Mouse (Mus musculus) T-cell, adult 2 months (primary cell): ENCODE data around the gene Edrf1.
"Not testable (repeated sequence)": the region's sequence is repeated elsewhere in the genome, so short reads cannot be mapped to it uniquely, and the experiment has no call there.

ENCODE experiments used
- DNase-seq: peaks from one replicate; pipeline ENCODE4 v3.0.0; 2022; ENCODE audit warnings: low spot score

Gene Edrf1

DNA sequence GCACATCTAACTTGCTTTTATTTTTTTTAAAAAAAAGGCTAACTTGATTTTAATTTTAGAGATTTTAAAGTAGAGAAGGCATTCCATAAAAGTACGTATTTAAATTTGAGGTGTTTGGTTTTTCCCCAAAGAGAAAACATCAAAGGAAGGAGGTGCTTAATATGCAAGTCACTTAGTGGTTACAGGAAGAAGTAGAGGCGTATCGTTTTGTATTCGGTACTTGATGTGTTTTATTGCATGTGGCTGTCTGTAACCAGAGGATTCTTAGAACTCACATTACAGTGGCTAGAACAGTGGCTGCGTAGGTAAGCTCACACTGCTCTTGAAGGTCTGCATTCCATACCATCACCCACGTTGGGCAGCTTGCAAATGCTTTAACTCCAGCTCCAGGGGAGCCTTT lies 8.4 kb downstream of the Edrf1 start:
- DNase-seq = no peak

DNA sequence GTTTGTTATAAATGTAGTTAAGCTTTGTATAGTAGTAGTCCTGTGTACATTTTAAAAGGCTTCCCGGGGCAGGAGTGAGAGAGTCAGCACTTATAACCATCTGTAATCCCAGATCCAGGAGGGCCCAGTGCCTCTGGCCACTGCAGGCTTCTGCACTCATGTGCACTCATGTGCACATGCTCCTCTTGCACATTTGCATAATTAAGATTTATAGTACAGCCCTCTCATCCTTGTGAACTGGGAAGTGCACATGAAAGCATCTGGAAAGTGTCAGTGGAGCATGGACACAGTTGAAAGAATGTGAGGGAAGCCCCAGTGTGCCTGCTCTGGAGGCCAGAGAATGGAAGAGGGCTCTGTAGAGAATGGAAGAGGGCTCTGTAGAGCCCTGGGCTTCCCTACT lies 25.1 kb downstream of the Edrf1 start:
- no peak for DNase-seq

DNA sequence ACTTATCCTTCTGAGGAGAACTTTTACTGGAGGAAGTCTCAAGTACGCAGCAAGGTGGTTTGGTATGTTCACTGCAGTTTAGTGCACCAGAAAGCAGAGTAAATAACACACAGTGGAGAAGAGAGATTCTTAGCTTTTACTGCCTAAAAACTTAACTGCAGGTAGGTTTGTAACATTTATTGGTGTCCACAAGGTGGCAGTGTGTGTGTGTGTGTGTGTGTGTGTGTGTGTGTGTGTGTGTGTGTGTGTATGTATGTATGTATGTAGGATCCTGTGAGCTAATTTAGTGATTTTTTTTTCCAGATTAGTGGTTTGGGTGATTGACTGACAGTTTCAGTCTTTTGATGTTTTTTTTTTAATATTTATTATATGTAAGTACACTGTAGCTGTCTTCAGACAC lies 31.7 kb downstream of the Edrf1 start:
- DNase-seq = no peak

DNA sequence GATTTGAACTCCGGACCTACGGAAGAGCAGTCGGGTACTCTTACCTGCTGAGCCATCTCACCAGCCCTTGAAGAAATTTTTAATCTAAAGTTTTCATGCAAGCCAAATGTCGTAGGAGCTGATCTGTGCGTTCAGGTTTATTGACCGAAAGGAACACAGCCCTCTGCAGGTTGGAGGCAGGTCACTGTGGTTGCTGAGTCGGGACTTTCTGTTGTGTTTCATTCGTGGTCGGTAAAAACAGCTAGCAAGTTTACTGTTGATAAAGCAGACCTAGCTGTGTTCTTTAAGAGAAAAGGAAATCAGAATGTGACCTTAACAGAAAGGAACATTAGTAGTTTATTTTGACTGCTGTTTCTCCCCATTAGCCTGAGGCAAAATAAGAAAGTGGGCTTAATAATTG lies 32.6 kb downstream of the Edrf1 start:
- no peak for DNase-seq

DNA sequence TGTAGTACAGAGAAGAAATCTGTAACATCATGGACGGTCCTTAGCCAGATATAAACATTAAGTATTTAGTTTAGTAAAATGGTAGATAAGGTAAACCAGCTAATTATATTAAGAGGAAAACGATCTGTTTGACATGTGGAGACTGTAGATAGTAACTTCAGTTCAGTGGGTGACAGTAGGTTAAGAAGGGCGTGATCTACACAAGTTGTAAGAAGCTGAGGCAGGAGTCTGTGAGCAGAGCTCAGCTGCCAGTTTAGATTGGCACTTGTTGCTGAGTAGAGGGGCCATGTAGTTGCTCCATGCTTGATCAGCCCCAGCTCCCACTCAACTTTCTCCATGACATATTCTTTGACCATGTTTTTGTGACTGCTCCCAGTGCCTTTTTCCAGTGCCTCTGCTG lies 33.5 kb downstream of the Edrf1 start:
- DNase-seq = no peak

DNA sequence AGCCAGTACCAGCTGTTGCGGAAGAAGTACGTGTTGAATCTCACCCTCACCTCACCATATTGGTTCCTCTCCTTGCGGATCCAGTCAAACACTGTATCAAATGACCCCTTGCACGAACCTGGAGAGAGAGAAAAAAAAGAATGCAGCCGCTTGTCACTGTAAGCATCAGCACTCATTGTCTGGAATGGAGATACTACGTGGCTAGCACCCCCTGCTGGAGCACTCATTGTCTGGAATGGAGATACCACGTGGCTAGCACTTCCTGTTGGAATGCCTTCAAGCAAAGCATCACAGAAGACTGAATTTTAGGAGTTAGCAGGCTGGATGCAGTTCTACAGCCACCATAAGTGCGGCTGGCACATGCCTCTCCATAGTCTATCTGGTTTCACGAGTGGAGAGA lies 38.7 kb downstream of the Edrf1 start:
- no peak for DNase-seq

DNA sequence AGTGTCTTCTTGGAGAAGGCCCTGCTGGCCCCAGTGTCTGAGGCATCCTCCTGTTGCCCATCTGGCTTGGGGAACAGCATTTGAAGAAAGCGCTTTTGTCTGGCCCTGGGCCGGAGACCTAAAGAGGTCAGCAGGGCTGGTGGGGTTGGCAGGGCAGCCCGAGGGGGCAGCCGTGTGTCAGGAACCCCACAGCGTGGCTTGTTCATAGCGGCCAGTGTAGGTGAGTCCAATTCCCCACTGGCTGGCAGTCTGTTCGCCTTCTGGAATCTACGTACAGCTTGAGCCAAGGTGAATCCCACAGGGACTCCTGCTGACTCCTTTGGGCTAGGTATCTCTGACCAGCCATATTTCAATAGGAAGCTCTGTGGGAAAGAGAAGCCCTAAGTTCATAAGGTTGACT lies 41.4 kb downstream of the Edrf1 start:
- no peak for DNase-seq

DNA sequence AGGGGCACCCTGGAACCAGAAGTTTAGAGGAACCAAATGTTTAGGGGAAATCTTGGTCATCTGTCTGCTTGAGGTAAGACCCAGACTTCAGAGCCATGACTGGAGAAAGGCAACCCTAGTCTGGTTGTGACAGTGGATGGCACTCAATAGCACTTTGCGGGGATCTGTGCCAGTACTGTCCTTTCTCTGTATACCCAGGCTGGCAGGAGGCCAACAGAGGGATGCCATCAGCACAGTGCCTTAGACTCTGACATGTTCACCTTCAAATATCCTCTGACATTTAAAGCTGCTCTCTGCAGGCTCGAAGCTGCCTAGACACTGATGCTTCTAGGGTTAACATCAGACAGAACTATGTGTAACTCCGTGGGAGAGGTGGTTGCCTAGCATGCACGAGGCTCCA lies 42.1 kb downstream of the Edrf1 start:
- no peak for DNase-seq

DNA sequence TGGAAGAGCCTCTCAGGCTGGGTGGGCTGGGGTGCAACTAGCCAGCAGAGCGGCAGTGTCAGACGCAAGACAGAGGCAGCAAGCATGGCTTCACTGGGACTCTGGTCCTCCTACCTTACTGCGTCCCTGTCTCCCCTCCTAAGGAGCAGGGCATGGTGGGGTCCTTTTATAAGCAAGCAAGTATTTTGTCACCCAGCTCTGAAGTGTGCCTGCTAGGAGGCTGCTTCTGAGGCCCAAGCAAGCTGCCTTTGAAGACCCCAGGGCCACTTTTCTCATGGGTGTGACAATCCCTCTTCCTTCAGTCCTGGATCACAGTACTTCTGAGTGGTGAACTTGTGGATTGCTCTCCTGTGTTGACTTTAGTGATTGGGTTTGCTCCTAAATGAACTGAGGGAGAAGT lies 42.6 kb downstream of the Edrf1 start, which contains the start of gene Mmp21:
Gene Mmp21 (minus strand): TSS at position 101 of the 400 bp plus-strand sequence.
- no peak for DNase-seq

DNA sequence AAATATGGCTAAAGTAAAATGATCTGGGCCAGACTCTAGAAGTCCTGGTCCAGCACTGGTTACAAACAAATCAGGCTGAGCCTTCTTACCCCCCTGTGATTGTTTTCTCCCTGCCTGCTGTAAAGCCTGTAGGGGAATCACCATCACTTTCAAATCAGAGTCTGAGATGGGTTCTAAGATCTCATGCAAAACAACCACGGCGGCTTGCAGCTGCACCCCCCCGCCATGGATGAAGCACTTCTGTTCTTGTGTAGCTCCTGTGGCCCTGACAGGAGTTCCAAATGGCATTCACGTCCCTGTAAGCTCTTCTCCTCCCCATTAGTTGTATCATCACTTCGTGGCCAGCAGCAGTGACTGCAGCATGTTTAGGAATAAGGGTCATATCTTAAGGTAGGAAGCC lies 46.3 kb downstream of the Edrf1 start:
- no peak for DNase-seq

DNA sequence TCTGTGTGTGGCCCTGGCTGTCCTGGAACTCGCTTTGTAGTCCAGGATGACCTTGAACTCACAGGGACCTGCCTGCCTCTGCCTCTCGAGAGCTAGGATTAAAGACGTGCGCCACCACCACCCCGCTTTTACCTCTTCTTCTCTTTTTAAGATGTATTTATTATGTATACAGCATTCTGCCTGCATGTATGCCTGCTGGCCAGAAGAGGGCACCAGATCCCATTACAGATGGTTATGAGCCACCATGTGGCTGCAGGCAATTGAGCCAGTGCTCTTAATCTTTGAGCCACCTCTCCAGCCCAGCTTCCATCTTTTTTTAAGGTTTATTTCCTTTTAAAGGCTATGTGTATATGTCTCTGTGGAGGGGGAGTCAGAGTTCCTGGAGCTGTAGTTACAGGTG lies 46.8 kb downstream of the Edrf1 start:
- no peak for DNase-seq

DNA sequence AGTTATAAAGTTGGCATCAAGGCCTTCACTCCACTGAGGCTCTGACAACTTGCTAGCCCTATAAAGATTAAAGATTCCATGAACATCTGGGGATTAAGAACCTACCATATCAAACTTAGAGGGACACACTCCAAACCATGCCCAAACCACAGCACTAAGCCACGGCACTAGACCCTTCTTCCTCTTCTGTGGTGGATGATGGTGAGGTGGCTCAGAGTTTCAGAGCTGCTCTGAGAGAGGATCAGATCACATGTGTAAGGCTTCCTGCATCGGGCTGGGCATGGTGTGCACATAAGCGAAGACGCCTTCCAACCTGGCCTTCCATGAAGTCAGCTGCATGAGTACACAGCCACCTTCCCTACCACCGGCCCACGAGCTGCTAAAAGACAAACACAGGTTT lies 47.4 kb downstream of the Edrf1 start:
- no peak for DNase-seq

DNA sequence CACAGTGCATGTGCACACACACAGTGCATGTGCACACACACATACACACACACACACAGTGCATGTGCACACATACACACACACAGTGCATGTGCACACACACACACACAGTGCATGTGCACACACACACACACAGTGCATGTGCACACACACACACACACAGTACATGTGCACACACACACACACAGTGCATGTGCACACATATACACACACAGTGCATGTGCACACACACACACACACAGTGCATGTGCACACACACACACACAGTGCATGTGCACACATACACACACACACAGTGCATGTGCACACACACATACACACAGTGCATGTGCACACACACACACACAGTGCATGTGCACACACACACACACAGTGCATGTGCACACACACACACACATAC lies 48.3 kb downstream of the Edrf1 start:
- not testable (repeated sequence) for DNase-seq

DNA sequence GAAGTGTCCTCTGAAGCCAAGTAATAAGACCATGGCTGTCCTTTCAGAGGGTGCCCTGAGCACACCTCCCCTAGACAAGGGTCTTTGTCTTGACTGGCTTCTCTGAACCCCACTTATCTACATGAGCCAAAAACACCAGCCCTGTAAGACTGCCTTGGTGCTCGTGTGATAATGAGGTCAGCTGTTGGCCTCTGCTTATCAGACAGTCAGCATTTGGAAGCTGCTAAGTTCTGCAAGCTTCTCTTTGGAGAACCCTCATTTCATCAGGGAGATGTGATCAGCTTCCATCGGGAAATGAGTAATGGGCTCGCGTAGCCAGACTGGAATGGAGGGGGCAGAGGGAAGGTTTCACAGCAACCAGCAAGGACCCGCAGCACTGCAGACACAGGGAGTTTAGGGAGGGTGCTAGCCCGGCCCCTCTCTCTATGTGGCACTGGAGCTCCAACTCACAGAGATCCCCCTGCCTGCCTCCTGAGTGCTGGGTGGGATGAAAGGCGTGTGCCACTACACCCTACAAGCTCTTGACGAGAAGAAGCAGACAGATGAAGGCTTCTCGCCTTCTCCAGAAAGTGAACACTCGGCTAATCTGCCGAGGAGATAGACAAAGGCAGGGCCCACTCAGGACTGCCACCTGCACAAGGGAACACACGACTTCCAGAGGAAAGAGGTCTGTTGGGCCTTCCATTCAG lies 60.8 kb downstream of the Edrf1 start:
- DNase-seq = no peak

DNA sequence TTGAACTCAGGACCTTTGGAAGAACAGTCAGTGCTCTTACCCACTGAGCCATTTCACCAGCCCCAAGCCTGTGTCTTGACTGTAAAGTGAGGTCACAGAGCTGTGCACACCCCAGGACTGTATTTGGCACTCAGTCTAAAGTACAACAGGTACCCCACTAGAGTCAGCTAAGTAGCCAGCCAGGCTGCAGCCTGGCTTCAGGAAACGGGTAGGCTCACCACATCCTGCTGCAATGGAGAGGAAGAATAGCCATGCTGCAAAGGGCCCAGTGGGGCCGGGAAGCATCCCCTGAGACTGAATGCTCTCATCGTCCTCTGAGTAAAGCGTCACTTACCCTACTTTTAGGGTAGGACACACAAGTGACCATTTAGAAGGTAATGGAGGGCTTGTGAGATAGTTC lies 62.5 kb downstream of the Edrf1 start:
- DNase-seq = no peak

DNA sequence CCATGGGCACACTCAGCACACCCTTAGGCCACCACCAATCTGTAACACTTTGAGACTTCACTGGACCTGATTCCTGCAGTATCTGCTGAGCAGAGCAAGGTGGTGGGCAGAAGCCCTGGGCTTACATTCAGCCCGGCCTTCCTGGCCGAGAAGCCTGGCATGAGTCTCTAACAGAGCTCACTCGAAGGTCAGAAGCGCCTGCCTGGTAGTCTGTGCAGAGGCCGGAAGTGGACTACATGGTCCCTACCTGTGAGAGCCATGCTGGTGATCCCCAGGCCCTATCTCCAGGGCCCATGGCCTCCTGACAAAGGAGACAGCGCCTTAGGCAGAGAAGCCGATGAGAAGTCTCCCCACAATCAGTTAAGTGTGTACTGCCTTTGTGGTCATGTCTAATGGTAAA lies 64.0 kb downstream of the Edrf1 start:
- no peak for DNase-seq

DNA sequence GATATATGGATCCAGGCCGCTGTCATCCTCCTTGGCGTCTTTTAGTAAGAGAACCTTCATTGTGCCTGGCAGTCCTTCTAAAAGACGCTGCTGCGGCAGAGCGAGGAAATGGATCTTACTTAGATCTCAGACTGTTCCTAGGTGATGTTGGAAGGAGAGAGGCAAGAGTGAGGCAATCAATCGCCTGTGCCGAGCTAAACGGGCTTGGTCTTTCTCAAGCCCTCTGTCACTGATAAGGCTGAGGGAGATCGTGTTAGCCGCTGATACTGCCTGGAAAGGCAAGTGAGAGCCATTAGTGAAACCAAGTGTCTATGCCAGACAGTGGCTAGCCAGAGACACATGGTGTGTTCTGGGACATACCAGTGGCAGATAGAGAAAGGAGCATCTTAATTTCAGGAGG lies 65.0 kb downstream of the Edrf1 start:
- no peak for DNase-seq

DNA sequence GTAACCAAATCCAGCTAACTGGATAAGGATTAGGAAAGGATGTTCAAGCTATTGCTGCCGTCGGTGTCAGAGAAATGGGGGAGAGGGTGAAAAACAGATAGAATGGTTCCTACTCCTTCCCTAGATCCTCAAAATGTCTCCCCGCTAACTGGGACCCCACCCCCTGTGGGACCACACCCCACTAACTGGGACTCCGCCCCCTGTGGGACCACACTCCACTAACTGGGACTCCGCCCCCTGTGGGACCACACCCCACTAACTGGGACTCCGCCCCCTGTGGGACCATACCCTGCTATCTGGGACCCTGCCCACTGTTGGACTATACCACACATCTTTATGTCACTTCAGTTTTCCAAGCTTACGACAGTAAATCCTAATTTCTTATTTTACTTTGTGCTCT lies 66.6 kb downstream of the Edrf1 start:
- no peak for DNase-seq

DNA sequence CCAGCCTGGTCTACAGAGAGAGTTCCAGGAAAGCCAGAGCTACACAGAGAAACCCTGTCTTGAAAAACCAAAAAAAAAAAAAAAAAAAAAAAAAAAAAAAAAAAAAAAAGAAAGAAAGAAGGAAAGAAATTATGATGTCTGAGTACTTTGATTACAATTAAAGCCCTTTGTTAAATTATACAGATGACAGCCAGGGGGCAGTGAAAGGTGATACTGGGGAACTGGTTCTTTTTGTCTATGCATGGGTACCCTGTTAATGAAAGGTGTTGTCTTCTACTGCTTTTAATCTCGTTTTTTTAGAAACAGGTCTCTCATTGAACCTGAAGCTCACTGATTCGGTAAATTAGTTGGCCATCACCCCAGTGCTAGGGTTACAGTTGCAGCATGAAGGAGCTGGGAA lies 70.0 kb downstream of the Edrf1 start:
- peak; percentile 29 for DNase-seq

DNA sequence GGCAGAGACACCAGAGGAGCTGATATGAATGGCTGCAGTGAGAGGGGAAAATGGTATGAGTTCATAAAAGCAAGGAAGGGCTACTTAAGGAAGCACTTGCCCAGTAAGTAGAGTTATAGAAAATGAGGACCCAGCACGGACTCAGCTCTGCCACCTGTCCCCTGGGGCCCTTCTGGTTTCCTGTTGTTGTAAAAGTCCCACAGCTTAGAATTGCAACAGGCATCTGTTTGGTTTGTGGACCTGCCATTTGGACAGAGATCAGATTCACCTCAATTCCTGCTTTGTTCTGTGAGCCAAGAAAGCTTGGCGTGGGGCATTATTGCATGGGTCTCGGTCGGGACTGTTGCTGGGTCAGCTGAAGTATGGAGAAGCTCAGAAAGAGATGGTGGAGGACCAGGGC lies 78.0 kb downstream of the Edrf1 start:
- DNase-seq = no peak

DNA sequence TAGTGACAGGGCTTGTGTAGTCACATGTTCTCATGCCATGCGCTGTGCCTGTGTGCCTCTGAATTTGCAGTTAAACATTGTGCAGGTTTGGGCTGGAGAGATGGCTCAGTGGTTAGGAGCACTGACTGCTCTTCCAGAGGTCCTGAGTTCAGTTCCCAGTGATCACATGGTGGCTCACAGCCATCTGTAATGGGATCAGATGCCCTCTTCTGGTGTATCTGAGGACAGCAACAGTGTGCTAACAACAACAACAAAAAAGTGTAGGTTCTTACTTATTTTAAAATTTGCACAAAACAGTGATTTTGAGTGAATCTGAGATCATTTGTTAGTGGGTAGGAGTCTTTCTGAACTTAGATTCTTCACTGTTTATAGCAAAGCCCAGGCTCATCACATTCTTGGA lies 81.2 kb downstream of the Edrf1 start:
- no peak for DNase-seq

DNA sequence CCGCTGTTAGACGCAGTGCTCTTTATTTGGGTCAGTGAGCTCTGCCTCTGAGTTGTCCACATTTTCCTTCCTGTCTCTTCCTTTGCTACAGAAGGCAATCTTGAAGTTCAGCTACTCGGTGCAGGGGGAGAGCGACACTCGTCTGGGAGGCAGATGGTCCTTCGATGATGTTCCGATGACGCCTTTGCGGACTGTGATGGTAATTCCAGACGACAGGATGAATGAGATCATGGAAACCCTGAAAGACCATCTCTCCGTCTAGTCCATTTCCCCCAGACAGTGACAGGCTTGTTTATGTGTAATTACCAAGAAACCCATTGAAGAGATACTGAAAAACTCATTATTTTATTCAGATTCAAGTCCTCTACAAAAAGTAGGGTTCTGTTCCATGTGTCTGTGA lies 83.3 kb downstream of the Edrf1 start:
- no peak for DNase-seq
